Mouse (Mus musculus) urinary bladder, postnatal 14 days (tissue): ENCODE data around the gene Naif1.

ENCODE experiments used
- DNase-seq: peaks from one replicate; pipeline ENCODE4 v3.0.0; 2021; ENCODE audit warnings: low spot score

Gene Naif1

GRCm38 (mm10) chr2:32501754-32502324, 51.6 kb downstream of the Naif1 start:
- no peak for DNase-seq

GRCm38 (mm10) chr2:32502843-32503242, 52.6 kb downstream of the Naif1 start:
- DNase-seq, result peak; percentile 55

- no peak for DNase-seq
These were observed 53.3 kb downstream of the Naif1 start for GRCm38 (mm10) chr2:32503588-32503987.

- no peak for DNase-seq
These were observed 55.3 kb downstream of the Naif1 start for GRCm38 (mm10) chr2:32505536-32505935.
